Mouse (Mus musculus): ENCODE data around the gene Rrp9. TPM values are rescaled to one million over a fixed set of nuclear protein-coding genes. Genes with fewer than 3 reads are reported as not detected.

The Rrp9 gene
- polyA plus RNA-seq, 1 experiment from 2014 or later: 40.8 TPM

GRCm38 (mm10) chr9:106454071-106454761 lies 21.5 kb upstream of the Rrp9 start:
- 1% methylated on average over 20 of the region's 20 CpGs for WGBS
- peak overlapping the region; percentile 83 for H3K9ac ChIP-seq (ENCODE audit: low read length)
- ATAC-seq (ENCODE audit: insufficient read depth, low FRiP score): peak; percentile 11; the same call in 1 of the 2 replicates
- no peaks in the 10 kb centered on the region for H3K27me3 ChIP-seq (ENCODE audit: control insufficient read depth, insufficient read depth, low read length)
- H3K9me3 ChIP-seq (replicated peaks; ENCODE audit: control insufficient read depth, low read length): no peaks in the 10 kb centered on the region
- H3K36me3 ChIP-seq (ENCODE audit: control insufficient read depth, insufficient read depth, low read length): no peaks in the 10 kb centered on the region
- H3K4me3 ChIP-seq (replicated peaks; ENCODE audit: low read length): peak overlapping the region; percentile 69
- peak overlapping the region; percentile 77 for H3K27ac ChIP-seq (ENCODE audit: low read length)
- H3K4me2 ChIP-seq (ENCODE audit: low read depth, low read length): peak overlapping the region; percentile 67
- H3K4me1 ChIP-seq (ENCODE audit: control insufficient read depth, insufficient read depth, low read length): peaks cover 56% of the 10 kb centered on the region

- H3K4me2 ChIP-seq (ENCODE audit: low read depth, low read length): peak overlapping the region; percentile 67
- no peaks in the 10 kb centered on the region for H3K9me3 ChIP-seq (replicated peaks; ENCODE audit: control insufficient read depth, low read length)
- H3K4me1 ChIP-seq (ENCODE audit: control insufficient read depth, insufficient read depth, low read length): peaks cover 50% of the 10 kb centered on the region
- WGBS: 12% methylated on average over 17 of the region's 17 CpGs
- no peaks in the 10 kb centered on the region for H3K36me3 ChIP-seq (ENCODE audit: control insufficient read depth, insufficient read depth, low read length)
- H3K4me3 ChIP-seq (replicated peaks; ENCODE audit: low read length): peak overlapping the region; percentile 69
- H3K27ac ChIP-seq (ENCODE audit: low read length): peak overlapping the region; percentile 58
- ATAC-seq (ENCODE audit: insufficient read depth, low FRiP score): no peak
- H3K9ac ChIP-seq (ENCODE audit: low read length): peak overlapping the region; percentile 83
- no peaks in the 10 kb centered on the region for H3K27me3 ChIP-seq (ENCODE audit: control insufficient read depth, insufficient read depth, low read length)
Measured at GRCm38 (mm10) chr9:106454888-106455681, 20.7 kb upstream of the Rrp9 start.

DNA sequence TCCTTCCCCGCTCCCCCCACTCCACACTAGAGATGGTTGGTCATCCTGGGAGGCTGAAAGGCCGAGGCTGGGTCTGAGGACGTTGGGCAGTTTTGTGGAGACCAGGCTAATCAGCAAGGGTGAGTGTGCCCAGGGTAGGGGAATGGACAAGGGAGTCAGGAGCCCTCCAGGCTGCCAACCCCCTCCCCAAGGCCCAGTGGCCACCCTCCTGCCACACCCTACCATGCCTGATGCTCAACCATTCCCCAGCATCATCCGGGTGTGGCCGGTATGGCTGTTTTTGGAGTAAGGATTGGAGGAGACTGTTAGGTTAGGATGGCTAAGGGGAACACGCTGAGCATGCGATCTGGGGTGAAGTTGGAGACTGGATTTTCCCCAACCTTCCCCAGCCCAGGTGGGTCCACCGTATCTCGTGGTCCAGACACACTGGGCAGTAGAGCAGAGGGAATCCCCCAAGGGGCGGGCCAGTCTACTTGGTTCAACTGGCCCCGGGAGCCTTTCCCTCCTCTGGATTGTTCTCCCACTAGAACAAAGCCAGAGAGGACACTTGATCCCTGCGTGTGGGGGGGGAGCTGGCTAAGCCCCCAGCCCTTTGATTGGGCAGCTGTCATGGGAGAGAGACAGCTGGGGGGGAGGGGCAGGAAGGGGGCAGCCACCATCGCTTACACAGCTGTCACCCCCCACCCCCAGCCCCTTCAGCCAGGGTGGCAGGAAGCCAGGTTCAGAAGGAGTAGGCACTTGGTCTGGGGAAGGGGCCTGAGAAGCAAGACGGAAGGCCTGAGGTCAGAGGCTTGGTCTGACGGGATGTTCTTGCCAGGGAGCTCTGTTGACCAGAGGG lies 19.2 kb upstream of the Rrp9 start:
- peak overlapping the region; percentile 67; the same call in 1 of the 2 replicates for H3K4me2 ChIP-seq (ENCODE audit: low read depth, low read length)
- 38% methylated on average over 15 of the region's 15 CpGs for WGBS
- peaks cover 8% of the 10 kb centered on the region; the same call in 1 of the 2 replicates for H3K36me3 ChIP-seq (ENCODE audit: control insufficient read depth, insufficient read depth, low read length)
- peaks cover 36% of the 10 kb centered on the region for H3K4me1 ChIP-seq (ENCODE audit: control insufficient read depth, insufficient read depth, low read length)
- no peak for ATAC-seq (ENCODE audit: insufficient read depth, low FRiP score)
- H3K27me3 ChIP-seq (ENCODE audit: control insufficient read depth, insufficient read depth, low read length): no peaks in the 10 kb centered on the region
- peak overlapping the region; percentile 23; the same call in 1 of the 2 replicates for H3K27ac ChIP-seq (ENCODE audit: low read length)
- H3K9ac ChIP-seq (ENCODE audit: low read length): peak overlapping the region; percentile 52; the same call in 1 of the 2 replicates
- no peak overlapping the region for H3K4me3 ChIP-seq (replicated peaks; ENCODE audit: low read length)
- no peaks in the 10 kb centered on the region for H3K9me3 ChIP-seq (replicated peaks; ENCODE audit: control insufficient read depth, low read length)

- Histone ChIP-seq H3K4me2 (ENCODE audit: low read depth, low read length) (peak overlapping the region; percentile 67; the same call in 1 of the 2 replicates), H3K4me1 (ENCODE audit: control insufficient read depth, insufficient read depth, low read length) (peaks cover 36% of the 10 kb centered on the region), H3K27me3 (ENCODE audit: control insufficient read depth, insufficient read depth, low read length) (no peaks in the 10 kb centered on the region), H3K36me3 (ENCODE audit: control insufficient read depth, insufficient read depth, low read length) (peaks cover 9% of the 10 kb centered on the region), H3K9ac (ENCODE audit: low read length) (peak overlapping the region; percentile 52; the same call in 1 of the 2 replicates), H3K4me3 (replicated peaks; ENCODE audit: low read length) (no peak overlapping the region), H3K27ac (ENCODE audit: low read length) (peak overlapping the region; percentile 23; the same call in 1 of the 2 replicates), H3K9me3 (replicated peaks; ENCODE audit: control insufficient read depth, low read length) (no peaks in the 10 kb centered on the region)
- no peak for ATAC-seq (ENCODE audit: insufficient read depth, low FRiP score)
- 54% methylated on average over 9 of the region's 9 CpGs for WGBS
Measured at GRCm38 (mm10) chr9:106457163-106457559, 18.6 kb upstream of the Rrp9 start.

GRCm38 (mm10) chr9:106457920-106458319 lies 17.8 kb upstream of the Rrp9 start:
- 78% methylated on average over 5 of the region's 5 CpGs for WGBS
- no peak overlapping the region for H3K27ac ChIP-seq (ENCODE audit: low read length)
- H3K4me2 ChIP-seq (ENCODE audit: low read depth, low read length): no peak overlapping the region
- peaks cover 32% of the 10 kb centered on the region for H3K4me1 ChIP-seq (ENCODE audit: control insufficient read depth, insufficient read depth, low read length)
- H3K36me3 ChIP-seq (ENCODE audit: control insufficient read depth, insufficient read depth, low read length): peaks cover 14% of the 10 kb centered on the region
- no peaks in the 10 kb centered on the region for H3K27me3 ChIP-seq (ENCODE audit: control insufficient read depth, insufficient read depth, low read length)
- no peak overlapping the region for H3K4me3 ChIP-seq (replicated peaks; ENCODE audit: low read length)
- ATAC-seq (ENCODE audit: insufficient read depth, low FRiP score): no peak
- no peak overlapping the region; the same call in 1 of the 2 replicates for H3K9ac ChIP-seq (ENCODE audit: low read length)
- no peaks in the 10 kb centered on the region for H3K9me3 ChIP-seq (replicated peaks; ENCODE audit: control insufficient read depth, low read length)

DNA sequence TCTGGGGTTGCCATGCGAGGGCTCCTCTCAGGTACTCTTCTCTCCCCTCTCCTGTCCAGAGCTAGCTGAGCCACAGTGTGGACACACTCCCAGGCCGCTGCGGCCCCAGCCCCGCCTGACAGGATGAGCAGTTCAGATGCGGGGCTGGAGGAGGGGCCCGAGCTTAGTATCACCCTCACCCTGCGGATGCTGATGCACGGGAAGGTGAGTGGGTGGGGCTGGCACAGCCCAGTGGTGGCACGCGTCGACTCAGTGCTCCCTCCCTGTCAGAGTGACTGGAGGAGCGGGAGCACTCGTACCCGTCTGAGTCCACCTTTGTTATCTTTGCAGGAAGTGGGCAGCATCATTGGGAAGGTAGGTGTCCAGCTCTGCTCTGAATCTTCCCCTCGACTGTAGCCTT lies 15.8 kb upstream of the Rrp9 start:
- H3K4me1 ChIP-seq (ENCODE audit: control insufficient read depth, insufficient read depth, low read length): peaks cover 26% of the 10 kb centered on the region
- no peak for ATAC-seq (ENCODE audit: insufficient read depth, low FRiP score)
- no peak overlapping the region for H3K27ac ChIP-seq (ENCODE audit: low read length)
- no peak overlapping the region for H3K4me3 ChIP-seq (replicated peaks; ENCODE audit: low read length)
- no peak overlapping the region for H3K4me2 ChIP-seq (ENCODE audit: low read depth, low read length)
- no peaks in the 10 kb centered on the region; the same call in 1 of the 2 replicates for H3K27me3 ChIP-seq (ENCODE audit: control insufficient read depth, insufficient read depth, low read length)
- WGBS: 74% methylated on average over 15 of the region's 15 CpGs
- H3K36me3 ChIP-seq (ENCODE audit: control insufficient read depth, insufficient read depth, low read length): peaks cover 14% of the 10 kb centered on the region
- no peak overlapping the region for H3K9ac ChIP-seq (ENCODE audit: low read length)
- H3K9me3 ChIP-seq (replicated peaks; ENCODE audit: control insufficient read depth, low read length): no peaks in the 10 kb centered on the region

GRCm38 (mm10) chr9:106460401-106461025 lies 15.2 kb upstream of the Rrp9 start:
- H3K27me3 ChIP-seq (ENCODE audit: control insufficient read depth, insufficient read depth, low read length): no peaks in the 10 kb centered on the region; the same call in 1 of the 2 replicates
- H3K4me3 ChIP-seq (replicated peaks; ENCODE audit: low read length): no peak overlapping the region
- WGBS: 75% methylated on average over 18 of the region's 18 CpGs
- H3K4me1 ChIP-seq (ENCODE audit: control insufficient read depth, insufficient read depth, low read length): peaks cover 22% of the 10 kb centered on the region
- no peak overlapping the region for H3K27ac ChIP-seq (ENCODE audit: low read length)
- H3K9me3 ChIP-seq (replicated peaks; ENCODE audit: control insufficient read depth, low read length): no peaks in the 10 kb centered on the region
- H3K36me3 ChIP-seq (ENCODE audit: control insufficient read depth, insufficient read depth, low read length): peaks cover 14% of the 10 kb centered on the region
- H3K9ac ChIP-seq (ENCODE audit: low read length): no peak overlapping the region
- ATAC-seq (ENCODE audit: insufficient read depth, low FRiP score): no peak
- no peak overlapping the region for H3K4me2 ChIP-seq (ENCODE audit: low read depth, low read length)

DNA sequence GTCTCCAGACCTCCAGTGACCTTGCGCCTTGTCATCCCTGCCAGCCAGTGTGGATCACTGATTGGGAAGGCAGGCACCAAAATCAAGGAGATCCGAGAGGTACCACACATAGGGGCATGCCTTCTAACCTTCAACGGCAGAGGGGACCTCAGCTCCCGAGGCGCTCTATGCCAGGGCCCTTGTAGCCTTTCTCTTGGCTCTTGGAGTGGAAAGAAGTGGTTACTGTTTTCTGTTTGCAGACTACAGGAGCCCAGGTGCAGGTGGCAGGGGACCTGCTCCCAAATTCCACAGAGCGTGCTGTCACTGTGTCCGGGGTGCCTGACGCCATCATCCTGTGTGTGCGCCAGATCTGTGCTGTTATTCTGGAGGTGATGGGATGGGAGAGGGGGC lies 14.7 kb upstream of the Rrp9 start:
- Histone ChIP-seq H3K4me1 (ENCODE audit: control insufficient read depth, insufficient read depth, low read length) (peaks cover 18% of the 10 kb centered on the region), H3K4me2 (ENCODE audit: low read depth, low read length) (no peak overlapping the region), H3K9ac (ENCODE audit: low read length) (no peak overlapping the region), H3K4me3 (replicated peaks; ENCODE audit: low read length) (no peak overlapping the region), H3K27ac (ENCODE audit: low read length) (no peak overlapping the region), H3K36me3 (ENCODE audit: control insufficient read depth, insufficient read depth, low read length) (peaks cover 14% of the 10 kb centered on the region), H3K27me3 (ENCODE audit: control insufficient read depth, insufficient read depth, low read length) (no peaks in the 10 kb centered on the region; the same call in 1 of the 2 replicates), H3K9me3 (replicated peaks; ENCODE audit: control insufficient read depth, low read length) (no peaks in the 10 kb centered on the region)
- 89% methylated on average over 9 of the region's 9 CpGs for WGBS
- ATAC-seq (ENCODE audit: insufficient read depth, low FRiP score): no peak
